Mouse (Mus musculus) cortical plate, adult 2 months (tissue): Measurements from ENCODE around the gene Gm12248.

Experiments used
- CTCF ChIP-seq: fragments of 200-500 bp; IDR thresholded peaks from 2 replicates; pipeline ENCODE4 v1.5.1; 2011; ENCODE audit warnings: mild to moderate bottlenecking, control low read depth, low read length; ENCODE audit not compliant: insufficient read depth; ENCODE audit errors: extremely low read depth
- POLR2A ChIP-seq: fragments of 200-500 bp; IDR thresholded peaks from 2 replicates; pipeline ENCODE4 v1.6.1; 2011; ENCODE audit warnings: mild to moderate bottlenecking, low read length, control low read depth; ENCODE audit not compliant: insufficient read depth; ENCODE audit errors: extremely low read depth

GRCm38 (mm10) chr11:58139466-58139865, 46.5 kb upstream of the Gm12248 start:
- TF ChIP-seq CTCF, result no peak
- TF ChIP-seq POLR2A, result no peak
